Mouse (Mus musculus): Measurements from ENCODE around the gene BC034090.

- no peak for TF ChIP-seq CTCF (IDR thresholded peaks at IDR 0.05; ENCODE audit: borderline replicate concordance, control insufficient read depth, extremely low read depth, insufficient read depth, low read length, poor library complexity)
- TF ChIP-seq POLR2A (IDR thresholded peaks at IDR 0.05; ENCODE audit: control insufficient read depth, extremely low read depth, insufficient read depth, low read length, poor library complexity), result no peak
Measured at GRCm38 (mm10) chr1:155288033-155288432, 43.8 kb upstream of the BC034090 start.
